In the genomic region with DNA sequence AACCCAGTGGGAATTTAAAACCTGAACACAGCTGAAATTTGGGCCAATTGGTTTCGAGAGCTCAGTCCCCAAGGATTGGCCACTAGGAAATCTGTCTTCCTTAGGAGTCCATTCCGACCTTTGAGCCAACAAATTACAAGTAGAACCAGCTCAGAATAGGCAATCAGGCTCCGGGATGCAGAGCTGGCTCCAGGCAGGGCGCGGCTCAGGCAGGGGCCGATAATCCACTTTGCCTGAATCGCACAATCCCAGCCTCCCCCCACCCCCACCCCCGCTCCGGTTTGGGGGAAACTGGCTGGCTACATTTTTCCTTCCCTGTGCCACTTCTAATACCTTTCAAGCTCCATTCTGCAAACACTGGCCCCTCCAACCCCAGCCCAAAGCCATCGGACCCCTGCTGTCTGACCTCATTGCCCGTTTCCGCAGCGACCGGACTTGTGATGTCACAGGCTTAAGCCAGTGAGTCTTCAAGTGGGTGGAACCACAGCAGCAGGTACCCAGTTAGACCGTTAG, we compare ENCODE assay signal across 8 mouse cellular contexts.
DNase-seq lines count a peak whose midpoint lies in the region; ATAC-seq lines count a peak whose summit lies in the region.

No protein-coding gene starts in this region.

- no peaks in the 10 kb centered on the region for H3K9me3 ChIP-seq in kidney, embryonic 15.5 days (replicated peaks)
- no peaks in the 10 kb centered on the region for H3K9me3 ChIP-seq in intestine, embryonic 14.5 days (ENCODE audit: control insufficient read depth, low read length)
- no peaks in the 10 kb centered on the region for H3K9me3 ChIP-seq in neural tube, embryonic 11.5 days (ENCODE audit: control insufficient read depth, low read length)

- H3K9ac ChIP-seq in kidney, embryonic 15.5 days: no peak overlapping the region; the same call in 1 of the 2 replicates
- peak overlapping the region; percentile 5; the same call in 1 of the 2 replicates for H3K9ac ChIP-seq in intestine, embryonic 14.5 days (ENCODE audit: low read length)
- peak overlapping the region; percentile 18; the same call in 1 of the 2 replicates for H3K9ac ChIP-seq in neural tube, embryonic 11.5 days (ENCODE audit: low read length)

- H3K4me1 ChIP-seq in kidney, embryonic 15.5 days: peaks cover 24% of the 10 kb centered on the region
- peaks cover 19% of the 10 kb centered on the region for H3K4me1 ChIP-seq in intestine, embryonic 14.5 days (replicated peaks; ENCODE audit: control insufficient read depth, insufficient read depth, low read length)
- H3K4me1 ChIP-seq in neural tube, embryonic 11.5 days (ENCODE audit: control insufficient read depth, insufficient read depth, low read length): peaks cover 22% of the 10 kb centered on the region

- 1% methylated on average over 15 of the region's 15 CpGs for WGBS in kidney, embryonic 15.5 days
- WGBS in intestine, embryonic 14.5 days: 5% methylated on average over 15 of the region's 15 CpGs
- under 1% methylated on average over 15 of the region's 15 CpGs for WGBS in neural tube, embryonic 11.5 days

- peak overlapping the region; percentile 58 for H3K4me2 ChIP-seq in kidney, embryonic 15.5 days
- H3K4me2 ChIP-seq in intestine, embryonic 14.5 days (ENCODE audit: low read length): peak overlapping the region; percentile 46
- H3K4me2 ChIP-seq in neural tube, embryonic 11.5 days (ENCODE audit: low read depth): peak overlapping the region; percentile 45

- ATAC-seq in kidney, embryonic 15.5 days (replicated peaks; ENCODE audit: low FRiP score): no peak; the same call in 1 of the 2 replicates
- ATAC-seq in intestine, embryonic 14.5 days (replicated peaks; ENCODE audit: low FRiP score, low TSS enrichment, low read depth): no peak; the same call in 1 of the 2 replicates
- ATAC-seq in neural tube, embryonic 11.5 days (ENCODE audit: insufficient read depth, low FRiP score, low TSS enrichment): peak; percentile 27; the same call in 1 of the 2 replicates

- H3K27ac ChIP-seq in kidney, embryonic 15.5 days: no peak overlapping the region
- H3K27ac ChIP-seq in intestine, embryonic 14.5 days (ENCODE audit: low read depth): no peak overlapping the region
- peak overlapping the region; percentile 17; the same call in 1 of the 2 replicates for H3K27ac ChIP-seq in neural tube, embryonic 11.5 days (ENCODE audit: low read depth, low read length)

- H3K27me3 ChIP-seq in kidney, embryonic 15.5 days: peaks cover 29% of the 10 kb centered on the region
- peaks cover 4% of the 10 kb centered on the region; the same call in 1 of the 2 replicates for H3K27me3 ChIP-seq in intestine, embryonic 14.5 days (replicated peaks; ENCODE audit: control insufficient read depth, insufficient read depth, low read length)
- no peaks in the 10 kb centered on the region for H3K27me3 ChIP-seq in neural tube, embryonic 11.5 days (ENCODE audit: control insufficient read depth, insufficient read depth, low read length)

- no peak for DNase-seq in kidney, postnatal 14 days
- peak; percentile 59 for DNase-seq in embryo, embryonic 9.5 days (ENCODE audit: extremely low spot score)
- peak; percentile 61 for DNase-seq in intestine, embryonic 14.5 days (ENCODE audit: low spot score)
- DNase-seq in neural tube, embryonic 11.5 days (ENCODE audit: low spot score): peak; percentile 51
- no peak for DNase-seq in gastrocnemius, adult 18-20 months (ENCODE audit: low spot score)
- DNase-seq in thymus, postnatal 36 days: no peak
- DNase-seq in right cerebral cortex, postnatal 36 days (ENCODE audit: low spot score in 2 of 2): no peak

- peak overlapping the region; percentile 33 for H3K4me3 ChIP-seq in kidney, embryonic 15.5 days (replicated peaks)
- peak overlapping the region; percentile 17; the same call in 1 of the 2 replicates for H3K4me3 ChIP-seq in intestine, embryonic 14.5 days (ENCODE audit: low read depth, low read length)
- H3K4me3 ChIP-seq in neural tube, embryonic 11.5 days (ENCODE audit: low read depth, low read length): peak overlapping the region; percentile 15; the same call in 1 of the 2 replicates

- H3K36me3 ChIP-seq in kidney, embryonic 15.5 days: no peaks in the 10 kb centered on the region
- no peaks in the 10 kb centered on the region for H3K36me3 ChIP-seq in intestine, embryonic 14.5 days (ENCODE audit: control insufficient read depth, insufficient read depth, low read length)
- no peaks in the 10 kb centered on the region for H3K36me3 ChIP-seq in neural tube, embryonic 11.5 days (ENCODE audit: control insufficient read depth, insufficient read depth, low read length)

Comparison
In these comparisons a context has a peak if more than half of its experiments do, and no peak if none do; other contexts are left out.
1. DNase-seq: peak in embryo, embryonic 9.5 days (single experiment), intestine, embryonic 14.5 days (single experiment) and neural tube, embryonic 11.5 days (single experiment); none in kidney, postnatal 14 days (single experiment), gastrocnemius, adult 18-20 months (single experiment), thymus, postnatal 36 days (0 of 2) and right cerebral cortex, postnatal 36 days (0 of 2).
2. Peak in every context shown above with its lines, with median percentiles within 50 percentile points of each other: H3K4me2 ChIP-seq and H3K4me3 ChIP-seq.